Mouse (Mus musculus) intestine, embryonic 16.5 days (tissue): ENCODE measurements around the gene Tbc1d30. TPM values are rescaled to one million over a fixed set of nuclear protein-coding genes. Genes with fewer than 3 reads are reported as not detected.
A peak's percentile ranks its signal among the peaks of the same experiment; 100 is the strongest.

ENCODE experiments used
- ATAC-seq: fragments of 200-750 bp; cut with Nextera tagmentation; 2 replicates; pipeline ENCODE4 v1.8.0; 2017; ENCODE audit warnings: moderate TSS enrichment, moderate library complexity
- H3K27ac ChIP-seq: fragments of 300-500 bp; sonication (generic); 2 replicates; pipeline ENCODE4 v1.5.1; 2014; ENCODE audit warnings: mild to moderate bottlenecking, low read length
- H3K27me3 ChIP-seq: fragments of 300-500 bp; sonication (generic); replicated peaks from 2 replicates; pipeline ENCODE4 v1.6.1; 2014; ENCODE audit warnings: low read length, control low read depth, mixed read lengths; ENCODE audit not compliant: control insufficient read depth, insufficient read depth
- H3K36me3 ChIP-seq: fragments of 300-500 bp; sonication (generic); 2 replicates; pipeline ENCODE4 v1.6.1; 2014; ENCODE audit warnings: low read length, control low read depth; ENCODE audit not compliant: control insufficient read depth, insufficient read depth
- H3K4me1 ChIP-seq: fragments of 300-500 bp; sonication (generic); 2 replicates; pipeline ENCODE4 v1.6.1; 2014; ENCODE audit warnings: low read length, control low read depth, mixed read lengths; ENCODE audit not compliant: control insufficient read depth, insufficient read depth
- H3K4me2 ChIP-seq: fragments of 300-500 bp; sonication (generic); 2 replicates; pipeline ENCODE4 v1.6.1; 2014; ENCODE audit warnings: low read depth, low read length, control low read depth
- H3K4me3 ChIP-seq: fragments of 300-500 bp; sonication (generic); 2 replicates; pipeline ENCODE4 v1.5.1; 2014; ENCODE audit warnings: mild to moderate bottlenecking, low read length
- H3K9ac ChIP-seq: fragments of 300-500 bp; sonication (generic); 2 replicates; pipeline ENCODE4 v1.6.1; 2014; ENCODE audit warnings: low read depth, low read length
- H3K9me3 ChIP-seq: fragments of 300-500 bp; sonication (generic); 2 replicates; pipeline ENCODE4 v1.6.1; 2016; ENCODE audit warnings: low read length, control low read depth; ENCODE audit not compliant: control insufficient read depth
- WGBS: fragments of 180-500 bp; shearing (Covaris S2); extraction: QIAGEN DNeasy Blood & Tissue Kit; methylation state at CpG from one replicate; pipeline ENCODE4 v1.1.7; 2014; 5-methylcytosine and 5-hydroxymethylcytosine counted together
- polyA plus RNA-seq: library from polyadenylated mRNA; unstranded; fragments of >200 nt; fragmentation: Nextera tagmentation; extraction: Ambion mirVana; gene quantifications from 2 replicates; pipeline ENCODE4 v1.2.1, GENCODE M21; 2015

The Tbc1d30 gene
- polyA plus RNA-seq, 1 experiment from 2014 or later: 4.3 TPM

GRCm38 (mm10) chr10:121384710-121385109 is 33.6 kb upstream of the Tbc1d30 start:
- Histone ChIP-seq H3K4me3 (no peak overlapping the region), H3K27ac (peak overlapping the region; percentile 56), H3K4me1 (peaks cover 14% of the 10 kb centered on the region), H3K9me3 (no peaks in the 10 kb centered on the region), H3K4me2 (no peak overlapping the region), H3K27me3 (no peaks in the 10 kb centered on the region), H3K36me3 (peaks cover 21% of the 10 kb centered on the region), H3K9ac (no peak overlapping the region)
- 80% methylated on average over 13 of the region's 13 CpGs for WGBS
- ATAC-seq: peak; percentile 72

DNA sequence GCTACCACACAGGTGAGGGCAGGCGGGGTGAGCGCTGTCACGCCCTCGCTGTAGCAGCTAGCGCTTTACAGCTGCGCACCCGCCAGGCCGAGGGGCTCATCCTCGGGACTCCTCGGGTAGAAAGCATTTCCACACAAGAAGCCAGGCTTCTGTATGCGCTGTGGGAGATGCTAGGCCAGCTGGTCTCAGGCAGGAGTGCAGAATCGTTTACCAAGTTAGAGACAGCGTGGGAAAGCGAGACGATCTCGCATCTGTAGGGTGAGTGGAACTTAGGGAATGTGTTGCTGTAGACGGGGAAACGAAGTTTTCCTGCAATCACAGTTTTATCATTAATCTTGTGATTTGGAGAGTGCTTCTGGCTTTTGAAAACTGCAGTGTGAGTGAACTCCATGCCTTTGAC is 30.2 kb upstream of the Tbc1d30 start:
- no peak overlapping the region for H3K4me3 ChIP-seq
- 78% methylated on average over 18 of the region's 18 CpGs for WGBS
- no peak overlapping the region for H3K9ac ChIP-seq
- no peak for ATAC-seq
- peaks cover 33% of the 10 kb centered on the region for H3K36me3 ChIP-seq
- no peak overlapping the region for H3K4me2 ChIP-seq
- H3K9me3 ChIP-seq: no peaks in the 10 kb centered on the region
- peaks cover 13% of the 10 kb centered on the region for H3K4me1 ChIP-seq
- H3K27ac ChIP-seq: no peak overlapping the region
- H3K27me3 ChIP-seq: no peaks in the 10 kb centered on the region

DNA sequence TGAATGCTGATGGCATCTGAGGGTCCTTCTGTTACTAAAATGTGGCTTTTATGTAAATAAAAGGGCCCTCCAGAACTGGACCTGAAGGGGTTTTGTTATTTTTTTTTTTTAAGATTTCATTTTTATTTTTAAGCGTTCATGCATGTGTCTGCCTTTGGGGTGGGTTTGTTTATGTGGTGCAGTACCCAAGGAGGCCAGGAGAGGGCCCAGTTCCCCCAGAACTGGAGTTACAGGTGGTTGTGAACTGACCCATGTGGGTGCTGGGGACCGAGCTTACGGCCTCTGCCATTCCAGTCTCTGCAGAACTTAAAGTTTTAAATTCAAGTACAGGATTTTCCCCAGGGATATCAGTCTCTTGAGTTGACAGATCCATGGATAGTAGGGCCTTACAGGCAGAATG is 28.3 kb upstream of the Tbc1d30 start:
- no peak overlapping the region for H3K4me2 ChIP-seq
- peaks cover 14% of the 10 kb centered on the region for H3K4me1 ChIP-seq
- no peak overlapping the region for H3K9ac ChIP-seq
- peaks cover 33% of the 10 kb centered on the region for H3K36me3 ChIP-seq
- H3K27ac ChIP-seq: no peak overlapping the region
- H3K4me3 ChIP-seq: no peak overlapping the region
- ATAC-seq: no peak
- 94% methylated on average over 3 of the region's 3 CpGs for WGBS
- H3K27me3 ChIP-seq: no peaks in the 10 kb centered on the region
- H3K9me3 ChIP-seq: no peaks in the 10 kb centered on the region

DNA sequence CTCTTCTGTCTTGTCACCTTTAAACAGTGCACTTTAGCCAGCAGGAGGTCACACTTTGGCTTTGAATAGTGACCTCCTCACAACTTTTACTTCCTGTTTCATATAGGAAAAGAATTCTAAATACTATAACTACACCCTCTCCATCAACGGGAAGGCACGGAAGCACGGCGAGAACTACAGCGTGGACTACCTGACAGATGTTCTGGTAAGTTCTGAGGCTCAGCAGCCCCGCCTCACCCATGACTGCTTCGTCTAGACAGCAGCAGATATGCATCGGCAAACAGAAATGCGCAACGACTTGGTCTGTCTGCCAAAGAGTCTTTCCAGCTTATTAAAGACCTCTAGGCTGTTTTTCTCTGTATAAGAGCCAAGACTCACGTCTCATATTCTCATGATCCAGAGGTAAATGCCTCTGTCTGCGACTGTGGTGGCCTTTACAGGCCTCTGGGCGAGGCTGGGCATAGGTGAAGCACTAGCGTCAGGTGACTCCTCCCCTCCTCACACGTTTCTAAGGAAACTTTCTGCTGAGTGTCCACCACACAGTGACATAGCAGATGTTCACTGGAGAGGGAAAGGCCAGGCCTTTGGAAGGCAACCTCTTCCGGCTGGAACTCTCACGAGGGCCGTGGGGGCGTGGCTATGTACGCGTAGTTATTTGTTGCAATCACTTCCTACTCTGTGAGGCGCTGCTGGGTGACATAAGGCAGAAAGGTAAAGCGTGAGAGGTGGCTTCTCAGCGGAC is 25.6 kb upstream of the Tbc1d30 start:
- H3K36me3 ChIP-seq: peaks cover 31% of the 10 kb centered on the region
- no peak overlapping the region for H3K4me2 ChIP-seq
- H3K4me3 ChIP-seq: no peak overlapping the region
- 80% methylated on average over 24 of the region's 24 CpGs for WGBS
- no peaks in the 10 kb centered on the region for H3K27me3 ChIP-seq
- peak overlapping the region; percentile 76 for H3K27ac ChIP-seq
- H3K9me3 ChIP-seq: no peaks in the 10 kb centered on the region
- no peak overlapping the region for H3K9ac ChIP-seq
- peaks cover 14% of the 10 kb centered on the region for H3K4me1 ChIP-seq
- peak; percentile 84 for ATAC-seq

DNA sequence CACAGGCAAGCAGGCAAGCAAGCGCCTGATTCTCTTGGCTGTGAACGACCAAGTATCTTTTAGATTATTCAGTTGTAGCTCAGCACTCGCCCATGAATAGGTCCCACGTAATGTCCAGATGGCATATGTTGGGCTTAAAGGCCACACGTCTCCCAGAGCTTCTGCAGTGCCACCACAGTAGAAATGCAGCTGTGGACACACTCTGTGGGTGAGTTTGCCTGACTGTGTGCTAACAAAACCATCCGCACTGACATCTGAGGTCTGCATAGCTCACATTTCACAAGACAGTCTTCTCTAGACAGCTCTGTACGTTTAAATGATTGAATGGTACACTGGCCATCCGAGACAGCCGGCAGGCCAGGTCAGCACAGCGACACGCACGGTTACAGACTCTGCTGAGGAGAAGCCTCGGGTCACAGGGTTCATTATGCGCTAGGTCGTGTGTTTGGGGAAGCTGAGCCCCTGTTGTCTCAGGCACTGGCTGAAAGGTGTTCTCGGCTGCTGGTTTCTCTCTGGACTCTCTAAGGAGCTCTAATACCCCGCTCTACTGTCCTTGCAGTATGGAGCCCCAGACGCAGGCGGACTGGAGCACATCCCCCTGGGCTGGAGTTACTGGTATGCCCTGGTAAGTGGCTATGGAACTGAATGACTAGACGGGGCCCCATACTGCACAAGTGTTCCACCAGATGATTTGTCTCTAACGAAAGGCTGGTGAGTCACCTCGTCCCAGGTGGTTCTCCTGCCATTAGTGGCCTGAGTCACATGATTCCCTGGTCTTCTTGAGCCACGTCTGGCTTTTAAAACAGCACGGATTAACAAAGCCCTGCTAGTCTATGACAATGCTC is 24.8 kb upstream of the Tbc1d30 start:
- H3K4me1 ChIP-seq: peaks cover 14% of the 10 kb centered on the region
- ATAC-seq: peak; percentile 23
- H3K27me3 ChIP-seq: no peaks in the 10 kb centered on the region
- H3K9me3 ChIP-seq: no peaks in the 10 kb centered on the region
- H3K36me3 ChIP-seq: peaks cover 28% of the 10 kb centered on the region
- no peak overlapping the region for H3K9ac ChIP-seq
- H3K4me3 ChIP-seq: no peak overlapping the region
- peak overlapping the region; percentile 76 for H3K27ac ChIP-seq
- no peak overlapping the region for H3K4me2 ChIP-seq
- WGBS: 76% methylated on average over 24 of the region's 24 CpGs

DNA sequence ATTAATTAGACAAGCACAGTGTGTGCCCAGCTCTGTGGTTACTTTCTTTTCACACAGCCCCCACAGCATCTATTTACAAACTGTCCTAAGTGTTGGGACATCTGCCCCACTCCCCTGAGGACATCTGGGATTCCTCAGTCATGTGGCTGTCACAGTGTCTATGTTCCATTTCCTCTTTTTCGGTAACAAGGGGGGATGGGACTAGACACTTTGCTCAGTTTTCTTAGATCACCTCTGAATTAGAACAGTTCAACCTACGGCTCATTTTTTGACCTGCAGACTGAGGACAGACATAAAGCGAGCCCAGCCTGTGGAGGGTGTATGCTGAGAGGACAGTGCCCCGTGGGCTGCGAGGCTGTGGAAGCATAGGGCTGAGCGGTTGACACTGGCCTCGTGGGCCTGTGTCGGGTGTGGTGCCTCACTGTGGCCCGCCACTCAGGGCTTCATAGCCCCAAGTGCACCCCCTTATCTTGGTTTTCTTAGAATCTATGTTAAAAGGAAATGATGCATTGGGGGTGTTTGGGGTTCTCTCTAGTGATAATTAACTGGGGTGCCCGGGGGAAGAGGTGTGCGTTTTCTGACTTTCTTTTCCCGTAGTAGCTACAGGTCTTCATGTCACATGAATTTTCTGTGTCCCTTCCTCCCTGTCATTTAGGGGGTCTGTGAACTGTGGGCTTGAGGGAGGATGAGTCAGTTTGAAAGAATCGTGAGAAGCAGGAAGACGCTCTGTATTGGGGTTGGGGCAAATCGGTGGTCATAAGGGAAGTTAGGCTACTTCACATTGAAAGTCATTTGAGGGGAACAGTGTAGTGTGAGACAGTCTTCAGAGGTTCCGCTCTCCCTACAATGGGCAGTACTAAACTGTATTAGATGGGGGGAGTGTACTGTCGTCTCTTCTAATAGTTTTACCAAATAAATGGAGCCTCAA is 23.9 kb upstream of the Tbc1d30 start:
- no peak overlapping the region for H3K9ac ChIP-seq
- no peaks in the 10 kb centered on the region for H3K9me3 ChIP-seq
- H3K4me3 ChIP-seq: no peak overlapping the region
- peaks cover 14% of the 10 kb centered on the region for H3K4me1 ChIP-seq
- no peak overlapping the region for H3K4me2 ChIP-seq
- no peak for ATAC-seq
- no peaks in the 10 kb centered on the region for H3K27me3 ChIP-seq
- peaks cover 33% of the 10 kb centered on the region for H3K36me3 ChIP-seq
- no peak overlapping the region for H3K27ac ChIP-seq
- 80% methylated on average over 17 of the region's 17 CpGs for WGBS

DNA sequence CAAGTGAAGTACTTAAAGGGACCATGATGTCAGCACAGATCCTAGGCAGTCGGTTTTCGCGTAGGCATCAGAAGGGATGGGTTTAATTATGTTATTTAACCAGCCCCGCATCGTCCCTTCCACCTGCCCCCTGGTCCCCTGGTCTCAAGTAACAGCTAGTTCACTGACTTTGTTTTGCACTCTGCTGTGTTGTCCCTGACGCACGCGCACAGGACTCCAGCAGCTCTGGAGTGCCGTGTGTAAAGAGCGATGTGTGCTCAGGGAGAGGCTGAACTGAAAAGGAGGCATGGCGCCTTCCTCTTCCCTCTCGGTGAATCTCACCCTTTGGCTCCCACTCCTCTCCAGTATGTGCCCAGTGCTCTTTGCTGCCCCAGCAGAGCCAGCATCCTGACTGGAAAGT is 22.9 kb upstream of the Tbc1d30 start:
- ATAC-seq: no peak
- WGBS: 84% methylated on average over 12 of the region's 12 CpGs
- Histone ChIP-seq H3K9ac (no peak overlapping the region), H3K4me3 (no peak overlapping the region), H3K4me2 (no peak overlapping the region), H3K36me3 (peaks cover 25% of the 10 kb centered on the region), H3K9me3 (no peaks in the 10 kb centered on the region), H3K27me3 (no peaks in the 10 kb centered on the region), H3K27ac (no peak overlapping the region), H3K4me1 (peaks cover 14% of the 10 kb centered on the region)

DNA sequence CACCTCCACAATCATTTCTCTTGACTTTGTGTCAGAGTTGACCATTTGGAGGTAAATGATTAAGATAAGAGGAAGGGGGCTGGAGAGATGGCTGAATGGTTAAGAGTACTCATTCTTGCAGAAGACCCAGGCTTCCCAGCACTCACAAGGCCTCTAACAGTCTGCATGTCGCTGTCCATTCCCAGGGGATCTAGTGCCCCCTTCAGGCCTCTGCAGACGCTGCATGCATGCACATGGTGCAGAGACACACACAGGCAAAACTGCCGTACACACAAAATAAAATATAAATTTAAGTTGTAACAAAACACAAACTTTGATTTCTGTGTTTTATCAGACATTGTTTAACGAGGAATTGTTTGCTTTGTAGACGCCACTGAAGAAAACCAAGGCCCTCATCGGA is 19.7 kb upstream of the Tbc1d30 start:
- no peak for ATAC-seq
- Histone ChIP-seq H3K9ac (no peak overlapping the region), H3K4me2 (no peak overlapping the region), H3K36me3 (peaks cover 12% of the 10 kb centered on the region), H3K4me3 (no peak overlapping the region), H3K9me3 (no peaks in the 10 kb centered on the region), H3K4me1 (peaks cover 17% of the 10 kb centered on the region), H3K27ac (no peak overlapping the region), H3K27me3 (no peaks in the 10 kb centered on the region)
- WGBS: 94% methylated on average over 6 of the region's 6 CpGs
